Mouse (Mus musculus): ENCODE measurements around the gene Dus3l. TPM values are rescaled to one million over a fixed set of nuclear protein-coding genes. Genes with fewer than 3 reads are reported as not detected.

The Dus3l gene
- total and polyA plus RNA-seq, 2 experiments from 2014 or later: 85.9 to 96.5 TPM

- H3K36me3 ChIP-seq (ENCODE audit: insufficient read depth, low read length): peaks cover 29% of the 10 kb centered on the region
- H3K4me2 ChIP-seq (ENCODE audit: low read depth, low read length): no peak overlapping the region
- H3K4me1 ChIP-seq (ENCODE audit: insufficient read depth, low read length): peaks cover 10% of the 10 kb centered on the region
- TF ChIP-seq CTCF (IDR thresholded peaks at IDR 0.05; ENCODE audit: low read depth): no peak
- H3K27me3 ChIP-seq (ENCODE audit: insufficient read depth, low read length): no peaks in the 10 kb centered on the region
- H3K27ac ChIP-seq: no peak overlapping the region
- no peaks in the 10 kb centered on the region for H3K9me3 ChIP-seq (ENCODE audit: low read length)
- H3K9ac ChIP-seq (replicated peaks; ENCODE audit: low read length): no peak overlapping the region
- WGBS: 79% methylated on average over 5 of the region's 5 CpGs
- H3K4me3 ChIP-seq (ENCODE audit: low read length): no peak overlapping the region
- no peak for ATAC-seq
- DNase-seq (ENCODE audit: low spot score): no peak
These were observed 42.1 kb upstream of the Dus3l start for GRCm38 (mm10) chr17:56722441-56722840.

- Histone ChIP-seq H3K4me2 (ENCODE audit: low read depth, low read length) (no peak overlapping the region), H3K4me1 (ENCODE audit: insufficient read depth, low read length) (peaks cover 7% of the 10 kb centered on the region), H3K36me3 (ENCODE audit: insufficient read depth, low read length) (peaks cover 29% of the 10 kb centered on the region), H3K27me3 (ENCODE audit: insufficient read depth, low read length) (no peaks in the 10 kb centered on the region), H3K9ac (replicated peaks; ENCODE audit: low read length) (no peak overlapping the region; the same call in 1 of the 2 replicates), H3K4me3 (ENCODE audit: low read length) (no peak overlapping the region), H3K27ac (no peak overlapping the region), H3K9me3 (ENCODE audit: low read length) (no peaks in the 10 kb centered on the region)
- DNase-seq (ENCODE audit: low spot score): no peak
- ATAC-seq: no peak
- WGBS: 83% methylated on average over 11 of the region's 11 CpGs
- 0 out of 2 replicates have a peak, but pooled peaks have one; percentile 17 for TF ChIP-seq CTCF (IDR thresholded peaks at IDR 0.05; ENCODE audit: low read depth)
These were observed 41.0 kb upstream of the Dus3l start for GRCm38 (mm10) chr17:56723419-56724161.

- TF ChIP-seq CTCF (IDR thresholded peaks at IDR 0.05; ENCODE audit: low read depth): no peak
- Histone ChIP-seq H3K4me1 (ENCODE audit: insufficient read depth, low read length) (no peaks in the 10 kb centered on the region), H3K27ac (no peak overlapping the region), H3K4me3 (ENCODE audit: low read length) (no peak overlapping the region), H3K27me3 (ENCODE audit: insufficient read depth, low read length) (no peaks in the 10 kb centered on the region), H3K9ac (replicated peaks; ENCODE audit: low read length) (no peak overlapping the region), H3K9me3 (ENCODE audit: low read length) (no peaks in the 10 kb centered on the region), H3K4me2 (ENCODE audit: low read depth, low read length) (no peak overlapping the region), H3K36me3 (ENCODE audit: insufficient read depth, low read length) (peaks cover 18% of the 10 kb centered on the region)
- WGBS: 18% methylated on average over 7 of the region's 7 CpGs
- no peak for DNase-seq (ENCODE audit: low spot score)
- no peak; the same call in 1 of the 2 replicates for ATAC-seq
These were observed 37.4 kb upstream of the Dus3l start for GRCm38 (mm10) chr17:56727029-56727649.

GRCm38 (mm10) chr17:56727659-56728058, 36.9 kb upstream of the Dus3l start:
- H3K9me3 ChIP-seq (ENCODE audit: low read length): no peaks in the 10 kb centered on the region
- no peak overlapping the region for H3K4me2 ChIP-seq (ENCODE audit: low read depth, low read length)
- no peak overlapping the region for H3K4me3 ChIP-seq (ENCODE audit: low read length)
- no peak for TF ChIP-seq CTCF (IDR thresholded peaks at IDR 0.05; ENCODE audit: low read depth)
- DNase-seq (ENCODE audit: low spot score): no peak
- H3K4me1 ChIP-seq (ENCODE audit: insufficient read depth, low read length): no peaks in the 10 kb centered on the region
- no peak for ATAC-seq
- WGBS: 14% methylated on average over 12 of the region's 12 CpGs
- no peak overlapping the region for H3K9ac ChIP-seq (replicated peaks; ENCODE audit: low read length)
- H3K27ac ChIP-seq: no peak overlapping the region
- H3K36me3 ChIP-seq (ENCODE audit: insufficient read depth, low read length): peaks cover 13% of the 10 kb centered on the region
- H3K27me3 ChIP-seq (ENCODE audit: insufficient read depth, low read length): no peaks in the 10 kb centered on the region

- no peak for ATAC-seq
- 35% methylated on average over 12 of the region's 12 CpGs for WGBS
- H3K9ac ChIP-seq (replicated peaks; ENCODE audit: low read length): 0 out of 2 replicates have a peak overlapping the region, but pooled peaks have one; percentile 6
These were observed 36.4 kb upstream of the Dus3l start for GRCm38 (mm10) chr17:56728117-56728516.

GRCm38 (mm10) chr17:56729151-56729550, 35.4 kb upstream of the Dus3l start:
- H3K9ac ChIP-seq (replicated peaks; ENCODE audit: low read length): no peak overlapping the region
- H3K27ac ChIP-seq: no peak overlapping the region
- H3K4me3 ChIP-seq (ENCODE audit: low read length): no peak overlapping the region
- no peak overlapping the region for H3K4me2 ChIP-seq (ENCODE audit: low read depth, low read length)
- no peak for TF ChIP-seq CTCF (IDR thresholded peaks at IDR 0.05; ENCODE audit: low read depth)
- WGBS: 28% methylated on average over 6 of the region's 6 CpGs
- DNase-seq (ENCODE audit: low spot score) (peak; percentile 23), ATAC-seq (no peak)
- H3K4me1 ChIP-seq (ENCODE audit: insufficient read depth, low read length): no peaks in the 10 kb centered on the region
- no peaks in the 10 kb centered on the region for H3K36me3 ChIP-seq (ENCODE audit: insufficient read depth, low read length)
- no peaks in the 10 kb centered on the region for H3K9me3 ChIP-seq (ENCODE audit: low read length)
- no peaks in the 10 kb centered on the region for H3K27me3 ChIP-seq (ENCODE audit: insufficient read depth, low read length)

More at GRCm38 (mm10) chr17:56728117-56728516, 36.4 kb upstream of the Dus3l start:
- Histone ChIP-seq H3K4me3 (ENCODE audit: low read length) (no peak overlapping the region), H3K27me3 (ENCODE audit: insufficient read depth, low read length) (no peaks in the 10 kb centered on the region), H3K27ac (no peak overlapping the region), H3K4me2 (ENCODE audit: low read depth, low read length) (no peak overlapping the region), H3K4me1 (ENCODE audit: insufficient read depth, low read length) (no peaks in the 10 kb centered on the region), H3K9me3 (ENCODE audit: low read length) (no peaks in the 10 kb centered on the region), H3K36me3 (ENCODE audit: insufficient read depth, low read length) (peaks cover 9% of the 10 kb centered on the region; the same call in 1 of the 2 replicates)
- DNase-seq (ENCODE audit: low spot score): no peak
- TF ChIP-seq CTCF (IDR thresholded peaks at IDR 0.05; ENCODE audit: low read depth): no peak

- Histone ChIP-seq H3K4me1 (ENCODE audit: insufficient read depth, low read length) (no peaks in the 10 kb centered on the region), H3K36me3 (ENCODE audit: insufficient read depth, low read length) (no peaks in the 10 kb centered on the region), H3K27ac (no peak overlapping the region), H3K9ac (replicated peaks; ENCODE audit: low read length) (no peak overlapping the region), H3K4me3 (ENCODE audit: low read length) (no peak overlapping the region), H3K27me3 (ENCODE audit: insufficient read depth, low read length) (no peaks in the 10 kb centered on the region), H3K4me2 (ENCODE audit: low read depth, low read length) (no peak overlapping the region), H3K9me3 (ENCODE audit: low read length) (no peaks in the 10 kb centered on the region)
- ATAC-seq (no peak), DNase-seq (ENCODE audit: low spot score) (no peak)
- 27% methylated on average over 2 of the region's 2 CpGs for WGBS
- no peak for TF ChIP-seq CTCF (IDR thresholded peaks at IDR 0.05; ENCODE audit: low read depth)
These were observed 34.9 kb upstream of the Dus3l start for GRCm38 (mm10) chr17:56729656-56730055.

Measured in hindbrain, postnatal 0 days (tissue).